Mouse (Mus musculus) CD4-positive helper T cell, adult 2 months (primary cell): ENCODE data around the gene Coro1c.

ENCODE experiments used
- DNase-seq: peaks from one replicate; pipeline ENCODE4 v3.0.0-alpha.2; 2012; ENCODE audit warnings: low read depth, missing footprints, low spot score

The Coro1c gene

GRCm38 (mm10) chr5:113884750-113885149 is 23.8 kb downstream of the Coro1c start:
- DNase-seq: no peak

GRCm38 (mm10) chr5:113883384-113883771 is 25.2 kb downstream of the Coro1c start:
- DNase-seq: no peak

GRCm38 (mm10) chr5:113882566-113883383 is 25.8 kb downstream of the Coro1c start:
- DNase-seq: no peak

- no peak for DNase-seq
Measured at GRCm38 (mm10) chr5:113881136-113881535, 27.4 kb downstream of the Coro1c start.

GRCm38 (mm10) chr5:113878943-113879617 is 29.5 kb downstream of the Coro1c start:
- DNase-seq: no peak

GRCm38 (mm10) chr5:113877565-113877964 is 31.0 kb downstream of the Coro1c start:
- no peak for DNase-seq

- DNase-seq: no peak
Measured at GRCm38 (mm10) chr5:113876176-113876575, 32.4 kb downstream of the Coro1c start.

GRCm38 (mm10) chr5:113875625-113876024 is 32.9 kb downstream of the Coro1c start:
- no peak for DNase-seq

- DNase-seq: no peak
Measured at GRCm38 (mm10) chr5:113874063-113875024, 34.2 kb downstream of the Coro1c start.

GRCm38 (mm10) chr5:113872936-113873912 is 35.3 kb downstream of the Coro1c start:
- peak; percentile 59 for DNase-seq

GRCm38 (mm10) chr5:113871903-113872548 is 36.5 kb downstream of the Coro1c start:
- no peak for DNase-seq

- no peak for DNase-seq
Measured at GRCm38 (mm10) chr5:113870393-113871040, 38.0 kb downstream of the Coro1c start.

- no peak for DNase-seq
Measured at GRCm38 (mm10) chr5:113869132-113869531, 39.4 kb downstream of the Coro1c start.

GRCm38 (mm10) chr5:113864992-113865391 is 43.6 kb downstream of the Coro1c start:
- no peak for DNase-seq

GRCm38 (mm10) chr5:113863994-113864393 is 44.6 kb downstream of the Coro1c start:
- no peak for DNase-seq

- no peak for DNase-seq
Measured at GRCm38 (mm10) chr5:113862418-113862817, 46.1 kb downstream of the Coro1c start.

- peak; percentile 31 for DNase-seq
Measured at GRCm38 (mm10) chr5:113861294-113861693, 47.3 kb downstream of the Coro1c start.

GRCm38 (mm10) chr5:113858971-113859370 is 49.6 kb downstream of the Coro1c start:
- DNase-seq: peak; percentile 37

GRCm38 (mm10) chr5:113858550-113858949 is 50.0 kb downstream of the Coro1c start:
- no peak for DNase-seq

- no peak for DNase-seq
Measured at GRCm38 (mm10) chr5:113857631-113858030, 50.9 kb downstream of the Coro1c start.
